Mouse (Mus musculus): ENCODE measurements around the gene Col28a1. TPM values are rescaled to one million over a fixed set of nuclear protein-coding genes. Genes with fewer than 3 reads are reported as not detected.

Gene Col28a1
- polyA plus RNA-seq, 1 experiment from 2014 or later = 0.09 TPM

- no peak overlapping the region for H3K4me3 ChIP-seq (ENCODE audit: low read length)
- H3K27ac ChIP-seq (ENCODE audit: low read depth, low read length) = no peak overlapping the region
- H3K4me2 ChIP-seq (replicated peaks; ENCODE audit: low read depth, low read length) = no peak overlapping the region
- ATAC-seq (ENCODE audit: low FRiP score, low TSS enrichment) = no peak
- no peaks in the 10 kb centered on the region for H3K27me3 ChIP-seq (ENCODE audit: control insufficient read depth, insufficient read depth, low read length)
- H3K9me3 ChIP-seq (ENCODE audit: control insufficient read depth, low read length) = no peaks in the 10 kb centered on the region
- H3K4me1 ChIP-seq (ENCODE audit: control insufficient read depth, insufficient read depth, low read length) = no peaks in the 10 kb centered on the region
- no peaks in the 10 kb centered on the region for H3K36me3 ChIP-seq (ENCODE audit: control insufficient read depth, insufficient read depth, low read length)
- H3K9ac ChIP-seq (ENCODE audit: low read depth, low read length) = no peak overlapping the region
- 34% methylated on average over 1 of the region's 1 CpGs for WGBS
Measured at GRCm38 (mm10) chr6:8141881-8142280, 50.5 kb downstream of the Col28a1 start.

GRCm38 (mm10) chr6:8130149-8130548 is 62.3 kb downstream of the Col28a1 start:
- no peaks in the 10 kb centered on the region for H3K4me1 ChIP-seq (ENCODE audit: control insufficient read depth, insufficient read depth, low read length)
- no peak overlapping the region for H3K9ac ChIP-seq (ENCODE audit: low read depth, low read length)
- ATAC-seq (ENCODE audit: low FRiP score, low TSS enrichment) = no peak
- H3K9me3 ChIP-seq (ENCODE audit: control insufficient read depth, low read length) = no peaks in the 10 kb centered on the region
- whole genome bisulfite sequencing = 70% methylated on average over 7 of the region's 7 CpGs
- H3K27me3 ChIP-seq (ENCODE audit: control insufficient read depth, insufficient read depth, low read length) = no peaks in the 10 kb centered on the region
- H3K27ac ChIP-seq (ENCODE audit: low read depth, low read length) = no peak overlapping the region
- no peaks in the 10 kb centered on the region for H3K36me3 ChIP-seq (ENCODE audit: control insufficient read depth, insufficient read depth, low read length)
- H3K4me3 ChIP-seq (ENCODE audit: low read length) = no peak overlapping the region
- no peak overlapping the region for H3K4me2 ChIP-seq (replicated peaks; ENCODE audit: low read depth, low read length)

- Histone ChIP-seq H3K4me3 (ENCODE audit: low read length) (no peak overlapping the region), H3K4me1 (ENCODE audit: control insufficient read depth, insufficient read depth, low read length) (no peaks in the 10 kb centered on the region), H3K27me3 (ENCODE audit: control insufficient read depth, insufficient read depth, low read length) (no peaks in the 10 kb centered on the region), H3K9ac (ENCODE audit: low read depth, low read length) (no peak overlapping the region), H3K36me3 (ENCODE audit: control insufficient read depth, insufficient read depth, low read length) (no peaks in the 10 kb centered on the region), H3K27ac (ENCODE audit: low read depth, low read length) (no peak overlapping the region), H3K9me3 (ENCODE audit: control insufficient read depth, low read length) (no peaks in the 10 kb centered on the region), H3K4me2 (replicated peaks; ENCODE audit: low read depth, low read length) (no peak overlapping the region)
- no peak for ATAC-seq (ENCODE audit: low FRiP score, low TSS enrichment)
- WGBS = 95% methylated on average over 1 of the region's 1 CpGs
Measured at GRCm38 (mm10) chr6:8128164-8128563, 64.3 kb downstream of the Col28a1 start.

- H3K27ac ChIP-seq (ENCODE audit: low read depth, low read length) = no peak overlapping the region
- no peaks in the 10 kb centered on the region for H3K9me3 ChIP-seq (ENCODE audit: control insufficient read depth, low read length)
- H3K36me3 ChIP-seq (ENCODE audit: control insufficient read depth, insufficient read depth, low read length) = no peaks in the 10 kb centered on the region
- no peak overlapping the region for H3K4me3 ChIP-seq (ENCODE audit: low read length)
- no peak overlapping the region for H3K9ac ChIP-seq (ENCODE audit: low read depth, low read length)
- no peaks in the 10 kb centered on the region for H3K27me3 ChIP-seq (ENCODE audit: control insufficient read depth, insufficient read depth, low read length)
- H3K4me1 ChIP-seq (ENCODE audit: control insufficient read depth, insufficient read depth, low read length) = no peaks in the 10 kb centered on the region
- H3K4me2 ChIP-seq (replicated peaks; ENCODE audit: low read depth, low read length) = no peak overlapping the region
- no peak for ATAC-seq (ENCODE audit: low FRiP score, low TSS enrichment)
- WGBS = 72% methylated on average over 3 of the region's 3 CpGs
Measured at GRCm38 (mm10) chr6:8126545-8126944, 65.9 kb downstream of the Col28a1 start.

GRCm38 (mm10) chr6:8119116-8119515 is 73.3 kb downstream of the Col28a1 start:
- H3K36me3 ChIP-seq (ENCODE audit: control insufficient read depth, insufficient read depth, low read length) = no peaks in the 10 kb centered on the region
- peaks cover 2% of the 10 kb centered on the region; the same call in 1 of the 2 replicates for H3K9me3 ChIP-seq (ENCODE audit: control insufficient read depth, low read length)
- H3K4me3 ChIP-seq (ENCODE audit: low read length) = no peak overlapping the region
- no peaks in the 10 kb centered on the region for H3K4me1 ChIP-seq (ENCODE audit: control insufficient read depth, insufficient read depth, low read length)
- H3K27ac ChIP-seq (ENCODE audit: low read depth, low read length) = no peak overlapping the region
- ATAC-seq (ENCODE audit: low FRiP score, low TSS enrichment) = no peak
- no peak overlapping the region for H3K4me2 ChIP-seq (replicated peaks; ENCODE audit: low read depth, low read length)
- no peak overlapping the region for H3K9ac ChIP-seq (ENCODE audit: low read depth, low read length)
- no peaks in the 10 kb centered on the region for H3K27me3 ChIP-seq (ENCODE audit: control insufficient read depth, insufficient read depth, low read length)
- WGBS = 59% methylated on average over 2 of the region's 2 CpGs

- 79% methylated on average over 2 of the region's 2 CpGs for WGBS
- H3K27ac ChIP-seq (ENCODE audit: low read depth, low read length) = no peak overlapping the region
Measured at GRCm38 (mm10) chr6:8118577-8118976, 73.8 kb downstream of the Col28a1 start.

GRCm38 (mm10) chr6:8105870-8106706 is 86.3 kb downstream of the Col28a1 start:
- Histone ChIP-seq H3K27ac (ENCODE audit: low read depth, low read length) (no peak overlapping the region), H3K4me2 (replicated peaks; ENCODE audit: low read depth, low read length) (no peak overlapping the region), H3K4me3 (ENCODE audit: low read length) (no peak overlapping the region), H3K4me1 (ENCODE audit: control insufficient read depth, insufficient read depth, low read length) (no peaks in the 10 kb centered on the region), H3K9me3 (ENCODE audit: control insufficient read depth, low read length) (no peaks in the 10 kb centered on the region), H3K36me3 (ENCODE audit: control insufficient read depth, insufficient read depth, low read length) (no peaks in the 10 kb centered on the region), H3K9ac (ENCODE audit: low read depth, low read length) (no peak overlapping the region), H3K27me3 (ENCODE audit: control insufficient read depth, insufficient read depth, low read length) (no peaks in the 10 kb centered on the region)
- ATAC-seq (ENCODE audit: low FRiP score, low TSS enrichment) = no peak
- 75% methylated on average over 10 of the region's 10 CpGs for WGBS

More at GRCm38 (mm10) chr6:8118577-8118976, 73.8 kb downstream of the Col28a1 start:
- Histone ChIP-seq H3K36me3 (ENCODE audit: control insufficient read depth, insufficient read depth, low read length) (no peaks in the 10 kb centered on the region), H3K9me3 (ENCODE audit: control insufficient read depth, low read length) (peaks cover 2% of the 10 kb centered on the region; the same call in 1 of the 2 replicates), H3K27me3 (ENCODE audit: control insufficient read depth, insufficient read depth, low read length) (no peaks in the 10 kb centered on the region), H3K4me1 (ENCODE audit: control insufficient read depth, insufficient read depth, low read length) (no peaks in the 10 kb centered on the region), H3K4me3 (ENCODE audit: low read length) (no peak overlapping the region), H3K4me2 (replicated peaks; ENCODE audit: low read depth, low read length) (no peak overlapping the region), H3K9ac (ENCODE audit: low read depth, low read length) (no peak overlapping the region)
- no peak for ATAC-seq (ENCODE audit: low FRiP score, low TSS enrichment)

GRCm38 (mm10) chr6:8101224-8101623 is 91.2 kb downstream of the Col28a1 start:
- Histone ChIP-seq H3K4me3 (ENCODE audit: low read length) (no peak overlapping the region), H3K4me2 (replicated peaks; ENCODE audit: low read depth, low read length) (no peak overlapping the region), H3K36me3 (ENCODE audit: control insufficient read depth, insufficient read depth, low read length) (no peaks in the 10 kb centered on the region), H3K27me3 (ENCODE audit: control insufficient read depth, insufficient read depth, low read length) (no peaks in the 10 kb centered on the region), H3K27ac (ENCODE audit: low read depth, low read length) (no peak overlapping the region), H3K9me3 (ENCODE audit: control insufficient read depth, low read length) (no peaks in the 10 kb centered on the region), H3K4me1 (ENCODE audit: control insufficient read depth, insufficient read depth, low read length) (no peaks in the 10 kb centered on the region), H3K9ac (ENCODE audit: low read depth, low read length) (no peak overlapping the region)
- no peak for ATAC-seq (ENCODE audit: low FRiP score, low TSS enrichment)

GRCm38 (mm10) chr6:8095856-8096255 is 96.6 kb downstream of the Col28a1 start:
- no peak overlapping the region for H3K4me3 ChIP-seq (ENCODE audit: low read length)
- no peaks in the 10 kb centered on the region for H3K9me3 ChIP-seq (ENCODE audit: control insufficient read depth, low read length)
- no peaks in the 10 kb centered on the region for H3K4me1 ChIP-seq (ENCODE audit: control insufficient read depth, insufficient read depth, low read length)
- H3K9ac ChIP-seq (ENCODE audit: low read depth, low read length) = no peak overlapping the region
- no peak overlapping the region for H3K27ac ChIP-seq (ENCODE audit: low read depth, low read length)
- H3K27me3 ChIP-seq (ENCODE audit: control insufficient read depth, insufficient read depth, low read length) = no peaks in the 10 kb centered on the region
- ATAC-seq (ENCODE audit: low FRiP score, low TSS enrichment) = no peak
- no peak overlapping the region for H3K4me2 ChIP-seq (replicated peaks; ENCODE audit: low read depth, low read length)
- 29% methylated on average over 3 of the region's 3 CpGs for WGBS
- H3K36me3 ChIP-seq (ENCODE audit: control insufficient read depth, insufficient read depth, low read length) = no peaks in the 10 kb centered on the region

Data from kidney, embryonic 14.5 days (tissue).